Mouse (Mus musculus): ENCODE results near the gene Taf1d.

DNA sequence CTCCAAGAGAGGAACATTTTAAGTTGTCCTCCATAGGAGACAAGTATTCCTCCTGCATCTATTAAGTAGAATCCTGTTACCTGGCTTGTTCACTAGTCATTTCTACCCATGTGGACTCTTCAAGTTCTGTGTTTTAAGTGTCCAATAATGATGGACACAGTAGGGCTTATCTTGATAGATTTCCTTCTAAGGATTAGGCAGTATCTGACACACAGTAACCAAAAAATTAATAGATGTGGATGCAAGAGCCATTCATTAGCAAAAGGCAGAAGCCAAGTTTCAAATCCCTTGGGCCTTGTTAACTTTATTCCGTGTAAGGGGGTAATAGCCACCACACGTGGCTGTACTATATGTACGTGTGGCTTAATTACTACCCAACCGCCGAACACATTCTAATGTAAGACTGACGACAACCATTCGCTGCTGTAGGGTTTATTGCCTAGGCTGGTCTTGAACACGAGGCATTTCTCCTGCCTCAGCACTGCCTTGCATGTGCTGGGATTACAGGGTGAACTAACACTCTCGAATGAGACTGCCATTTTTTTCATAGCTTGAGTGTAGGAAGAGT is 51.0 kb downstream of the Taf1d start:
- TF ChIP-seq CTCF (IDR thresholded peaks at IDR 0.05; ENCODE audit: control insufficient read depth, insufficient read depth, low read length) (no peak), POLR2A (IDR thresholded peaks at IDR 0.05; ENCODE audit: borderline replicate concordance, control insufficient read depth, low read depth, low read length) (no peak)
